12 mouse cellular contexts compared by ENCODE assay signal in the genomic region with DNA sequence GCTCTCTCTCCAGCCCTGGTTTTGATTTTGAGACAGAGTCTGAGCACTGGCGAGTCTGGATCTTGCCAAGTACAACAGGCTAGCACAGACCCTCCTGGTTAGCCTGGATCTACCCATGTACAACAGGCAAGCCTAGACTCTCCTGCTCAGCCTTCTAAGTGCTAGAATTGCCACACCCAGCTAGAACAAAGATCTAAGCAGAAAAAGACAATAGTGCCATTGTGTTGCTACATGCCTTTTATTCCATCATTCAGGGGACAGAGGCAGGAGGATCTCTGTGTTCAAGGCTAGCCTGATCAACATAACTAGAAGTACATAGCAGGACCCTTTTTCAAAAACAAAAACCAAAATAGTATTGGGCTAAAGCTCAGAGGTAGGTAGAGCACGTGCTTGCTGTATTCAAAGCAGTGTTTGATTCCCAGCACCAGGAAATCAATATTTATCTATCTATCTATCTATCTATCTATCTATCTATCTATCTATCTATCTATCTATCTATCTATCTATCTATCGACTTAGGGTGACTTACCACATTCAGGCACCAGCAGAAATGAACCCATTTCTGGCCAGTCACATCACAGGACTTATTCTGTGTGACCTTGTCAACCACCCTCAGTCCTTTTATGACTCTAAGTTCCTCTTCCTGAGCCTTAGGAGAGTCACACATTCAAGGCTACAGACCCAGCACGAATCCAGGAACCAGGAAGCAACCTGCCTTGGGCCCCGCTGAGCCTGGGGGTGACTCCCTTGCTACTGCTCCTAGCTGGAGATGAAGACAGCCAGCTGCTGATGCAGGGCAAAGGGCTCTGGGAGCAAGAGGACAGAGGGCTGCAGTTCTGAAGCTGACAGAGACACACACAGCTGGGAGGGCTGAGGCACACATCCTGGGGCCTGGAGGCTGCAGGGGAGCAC. TPM values are rescaled to one million over a fixed set of nuclear protein-coding genes. Genes with fewer than 3 reads are reported as not detected.
A peak's percentile ranks its signal among the peaks of the same experiment; 100 is the strongest.
DNase-seq lines count a peak whose midpoint lies in the region; ATAC-seq and TF ChIP-seq lines count a peak whose summit lies in the region.
"Had no signal": no experiment of that assay in that cellular context is flagged by ENCODE, and none has a peak within 500 bp of the region (broad histone marks: within the 10 kb centered on the region; RNA-seq: fewer than 3 reads in every experiment).

No protein-coding gene starts in this region.

- DNase-seq in adrenal gland, adult 2 months = peak; percentile 30
- DNase-seq in adrenal gland, postnatal 4 days (ENCODE audit: low spot score in 2 of 2) = no peak
- no peak for DNase-seq in spleen, adult 2 months (ENCODE audit: low read depth in 1 of 2, low spot score in 2 of 2)
- no peak for DNase-seq in spleen, postnatal 4 days (ENCODE audit: low spot score in 2 of 2)
- peak; percentile 45 for DNase-seq in stomach, postnatal 0 days (ENCODE audit: low spot score)
- DNase-seq in forebrain, embryonic 11.5 days (ENCODE audit: low spot score) = no peak
- no peak for DNase-seq in left cerebral cortex, adult 11 months (ENCODE audit: low spot score)
- DNase-seq: cerebellum, adult 8-10 months had no signal

- no peaks in the 10 kb centered on the region for H3K27me3 ChIP-seq in spleen, adult 2 months (ENCODE audit: control insufficient read depth, insufficient read depth, low read length)
- no peaks in the 10 kb centered on the region for H3K27me3 ChIP-seq in limb, embryonic 12.5 days
- no peaks in the 10 kb centered on the region for H3K27me3 ChIP-seq in stomach, postnatal 0 days (ENCODE audit: control insufficient read depth, insufficient read depth, low read length)
- no peaks in the 10 kb centered on the region for H3K27me3 ChIP-seq in forebrain, embryonic 11.5 days (ENCODE audit: control insufficient read depth, insufficient read depth, low read length)
- H3K27me3 ChIP-seq: neural tube, embryonic 15.5 days had no signal

- WGBS in spleen, adult 2 months = 47% methylated on average over 5 of the region's 5 CpGs
- 69% methylated on average over 5 of the region's 5 CpGs for WGBS in limb, embryonic 12.5 days
- WGBS in stomach, postnatal 0 days = 60% methylated on average over 5 of the region's 5 CpGs
- 82% methylated on average over 5 of the region's 5 CpGs for WGBS in forebrain, embryonic 11.5 days

- no peak for TF ChIP-seq EP300 in stomach, postnatal 0 days (optimal IDR thresholded peaks at IDR 0.05)

- no peaks in the 10 kb centered on the region; the same call in 1 of the 2 replicates for H3K36me3 ChIP-seq in spleen, adult 2 months (ENCODE audit: control insufficient read depth, insufficient read depth, low read length)
- H3K36me3 ChIP-seq in limb, embryonic 12.5 days = peaks cover 11% of the 10 kb centered on the region
- H3K36me3 ChIP-seq in stomach, postnatal 0 days (ENCODE audit: control insufficient read depth, insufficient read depth, low read length) = no peaks in the 10 kb centered on the region
- no peaks in the 10 kb centered on the region; the same call in 1 of the 2 replicates for H3K36me3 ChIP-seq in forebrain, embryonic 11.5 days (ENCODE audit: control insufficient read depth, insufficient read depth, low read length)

- 0 out of 2 replicates have a peak overlapping the region, but pooled peaks have one; percentile 12 for H3K9ac ChIP-seq in limb, embryonic 12.5 days (replicated peaks)
- peak overlapping the region; percentile 31; the same call in 1 of the 2 replicates for H3K9ac ChIP-seq in stomach, postnatal 0 days (ENCODE audit: low read length)
- H3K9ac ChIP-seq in forebrain, embryonic 11.5 days (ENCODE audit: low read length) = no peak overlapping the region
- H3K9ac ChIP-seq: neural tube, embryonic 15.5 days had no signal

- H3K27ac ChIP-seq in spleen, adult 2 months (ENCODE audit: insufficient read depth, low read length) = peak overlapping the region; percentile 81
- 0 out of 2 replicates have a peak overlapping the region, but pooled peaks have one; percentile 12 for H3K27ac ChIP-seq in limb, embryonic 12.5 days
- H3K27ac ChIP-seq in stomach, postnatal 0 days (replicated peaks) = 0 out of 2 replicates have a peak overlapping the region, but pooled peaks have one; percentile 4
- no peak overlapping the region for H3K27ac ChIP-seq in forebrain, embryonic 11.5 days (ENCODE audit: low read depth, low read length)
- H3K27ac ChIP-seq: hindbrain, postnatal 0 days; neural tube, embryonic 15.5 days had no signal

- H3K9me3 ChIP-seq in limb, embryonic 12.5 days = no peaks in the 10 kb centered on the region
- no peaks in the 10 kb centered on the region for H3K9me3 ChIP-seq in stomach, postnatal 0 days (ENCODE audit: control insufficient read depth, low read length)
- H3K9me3 ChIP-seq in forebrain, embryonic 11.5 days (ENCODE audit: control insufficient read depth, low read length) = no peaks in the 10 kb centered on the region
- H3K9me3 ChIP-seq: neural tube, embryonic 15.5 days had no signal

- H3K4me1 ChIP-seq in spleen, adult 2 months (ENCODE audit: control insufficient read depth, insufficient read depth, insufficient read length) = peaks cover 54% of the 10 kb centered on the region
- no peaks in the 10 kb centered on the region for H3K4me1 ChIP-seq in limb, embryonic 12.5 days (replicated peaks)
- no peaks in the 10 kb centered on the region for H3K4me1 ChIP-seq in stomach, postnatal 0 days (replicated peaks; ENCODE audit: control insufficient read depth, insufficient read depth)
- H3K4me1 ChIP-seq in forebrain, embryonic 11.5 days (replicated peaks; ENCODE audit: control insufficient read depth, insufficient read depth, low read length) = no peaks in the 10 kb centered on the region
- H3K4me1 ChIP-seq: neural tube, embryonic 15.5 days had no signal

- H3K4me2 ChIP-seq in limb, embryonic 12.5 days = no peak overlapping the region
- H3K4me2 ChIP-seq in stomach, postnatal 0 days (replicated peaks; ENCODE audit: low read depth) = no peak overlapping the region
- H3K4me2 ChIP-seq in forebrain, embryonic 11.5 days (ENCODE audit: low read depth, low read length, severe bottlenecking) = no peak overlapping the region
- H3K4me2 ChIP-seq: neural tube, embryonic 15.5 days had no signal

- TF ChIP-seq POLR2A in spleen, adult 2 months (IDR thresholded peaks at IDR 0.05; ENCODE audit: low read depth, low read length) = no peak

- no peak for TF ChIP-seq CTCF in spleen, adult 2 months (IDR thresholded peaks at IDR 0.05; ENCODE audit: extremely low read depth, insufficient read depth, insufficient read length, insufficient replicate concordance)
- no peak for TF ChIP-seq CTCF in stomach, postnatal 0 days (IDR thresholded peaks at IDR 0.05; ENCODE audit: low read depth)

- no peak for ATAC-seq in limb, embryonic 12.5 days (ENCODE audit: insufficient number of reproducible peaks, insufficient read depth, low FRiP score, low TSS enrichment, low read depth)
- ATAC-seq in stomach, postnatal 0 days (ENCODE audit: low FRiP score, low TSS enrichment) = peak; percentile 58
- no peak for ATAC-seq in forebrain, embryonic 11.5 days (replicated peaks; ENCODE audit: low FRiP score)
- ATAC-seq: activated CD4-positive, CD25-positive, alpha-beta regulatory T cell, adult 4 months; hindbrain, postnatal 0 days had no signal

- H3K4me3 ChIP-seq in spleen, adult 2 months (ENCODE audit: extremely low read depth, insufficient read depth, insufficient read length) = no peak overlapping the region
- H3K4me3 ChIP-seq in limb, embryonic 12.5 days (replicated peaks) = no peak overlapping the region
- H3K4me3 ChIP-seq in stomach, postnatal 0 days (ENCODE audit: low read depth, low read length) = no peak overlapping the region
- H3K4me3 ChIP-seq in forebrain, embryonic 11.5 days (ENCODE audit: low read depth, low read length) = no peak overlapping the region
- H3K4me3 ChIP-seq: neural tube, embryonic 15.5 days had no signal

RNA-seq across cellular contexts. Expression of a gene that starts 10.7 kb away (rescaled TPM):
- total RNA-seq in adrenal gland, adult 2 months (2021) = 100 to 1,000 TPM; 117 to 132 TPM
- polyA plus RNA-seq in adrenal gland, adult 2 months (2012; rRNA removed) = 156 and 170 TPM in 2 replicates
- total RNA-seq in adrenal gland, postnatal 4 days (2021) = 10 to 100 TPM; 58.4 to 69.9 TPM
- 64.0 and 82.0 TPM in 2 replicates for polyA plus RNA-seq in spleen, adult 2 months (2012; rRNA removed)
- polyA plus RNA-seq in limb, embryonic 12.5 days (2016; fragmentation: Nextera tagmentation; extraction: Ambion mirVana) = 24.1 and 34.0 TPM in 2 replicates
- polyA plus RNA-seq in stomach, postnatal 0 days (2015; fragmentation: Nextera tagmentation; extraction: Ambion mirVana) = 12.5 and 14.0 TPM in 2 replicates
- polyA plus RNA-seq in forebrain, embryonic 11.5 days (2014; fragmentation: Nextera tagmentation; extraction: Ambion mirVana) = 26.4 and 27.7 TPM in 2 replicates

RNA-seq across cellular contexts. Expression of a gene that starts 26.0 kb away (rescaled TPM):
- total RNA-seq in adrenal gland, adult 2 months (2021) = 100 to 1,000 TPM in 1 of 2 experiments, 10 to 100 TPM in 1; 92.5 to 170 TPM
- 182 and 243 TPM in 2 replicates for polyA plus RNA-seq in adrenal gland, adult 2 months (2012; rRNA removed)
- 100 to 1,000 TPM; 150 to 165 TPM for total RNA-seq in adrenal gland, postnatal 4 days (2021)
- 175 and 210 TPM in 2 replicates for polyA plus RNA-seq in spleen, adult 2 months (2012; rRNA removed)
- polyA plus RNA-seq in limb, embryonic 12.5 days (2016; fragmentation: Nextera tagmentation; extraction: Ambion mirVana) = 18.2 and 18.6 TPM in 2 replicates
- 48.9 and 52.3 TPM in 2 replicates for polyA plus RNA-seq in stomach, postnatal 0 days (2015; fragmentation: Nextera tagmentation; extraction: Ambion mirVana)
- polyA plus RNA-seq in forebrain, embryonic 11.5 days (2014; fragmentation: Nextera tagmentation; extraction: Ambion mirVana) = 19.2 and 22.6 TPM in 2 replicates

RNA-seq across cellular contexts. Expression of a gene that starts 34.9 kb away (rescaled TPM):
- 10 to 100 TPM; 21.8 to 38.7 TPM for total RNA-seq in adrenal gland, adult 2 months (2021)
- polyA plus RNA-seq in adrenal gland, adult 2 months (2012; rRNA removed) = 22.6 and 38.9 TPM in 2 replicates
- total RNA-seq in adrenal gland, postnatal 4 days (2021) = 10 to 100 TPM; 29.1 to 34.6 TPM
- 39.4 and 40.9 TPM in 2 replicates for polyA plus RNA-seq in spleen, adult 2 months (2012; rRNA removed)
- polyA plus RNA-seq in limb, embryonic 12.5 days (2016; fragmentation: Nextera tagmentation; extraction: Ambion mirVana) = 20.3 and 21.7 TPM in 2 replicates
- polyA plus RNA-seq in stomach, postnatal 0 days (2015; fragmentation: Nextera tagmentation; extraction: Ambion mirVana) = 5.2 TPM in 2 replicates
- 36.5 and 37.1 TPM in 2 replicates for polyA plus RNA-seq in forebrain, embryonic 11.5 days (2014; fragmentation: Nextera tagmentation; extraction: Ambion mirVana)

RNA-seq across cellular contexts. Expression of a gene that starts 35.0 kb away (rescaled TPM):
- 100 to 1,000 TPM in 1 of 2 experiments, 10 to 100 TPM in 1; 99.9 to 121 TPM for total RNA-seq in adrenal gland, adult 2 months (2021)
- polyA plus RNA-seq in adrenal gland, adult 2 months (2012; rRNA removed) = 31.8 and 33.5 TPM in 2 replicates
- 10 to 100 TPM; 72.9 to 77.3 TPM for total RNA-seq in adrenal gland, postnatal 4 days (2021)
- 10.6 and 13.6 TPM in 2 replicates for polyA plus RNA-seq in spleen, adult 2 months (2012; rRNA removed)
- 96.0 and 106 TPM in 2 replicates for polyA plus RNA-seq in limb, embryonic 12.5 days (2016; fragmentation: Nextera tagmentation; extraction: Ambion mirVana)
- polyA plus RNA-seq in stomach, postnatal 0 days (2015; fragmentation: Nextera tagmentation; extraction: Ambion mirVana) = 52.6 and 58.4 TPM in 2 replicates
- polyA plus RNA-seq in forebrain, embryonic 11.5 days (2014; fragmentation: Nextera tagmentation; extraction: Ambion mirVana) = 93.9 and 95.3 TPM in 2 replicates

Comparison
In these comparisons a context has a peak if more than half of its experiments do, and no peak if none do; other contexts are left out.
1. DNase-seq: peak in adrenal gland, adult 2 months (single experiment) and stomach, postnatal 0 days (single experiment); none in adrenal gland, postnatal 4 days (0 of 2), spleen, adult 2 months (0 of 2), spleen, postnatal 4 days (0 of 2), forebrain, embryonic 11.5 days (single experiment) and left cerebral cortex, adult 11 months (single experiment).